Mouse (Mus musculus): ENCODE data around the gene Klrb1a. TPM values are rescaled to one million over a fixed set of nuclear protein-coding genes. Genes with fewer than 3 reads are reported as not detected.
"Not testable (repeated sequence)": the region's sequence is repeated elsewhere in the genome, so short reads cannot be mapped to it uniquely, and the experiment has no call there.

The Klrb1a gene
- polyA plus RNA-seq (2012; rRNA removed) (not detected in 2 replicates), polyA plus RNA-seq (2014; fragmentation: Nextera tagmentation; extraction: Ambion mirVana) (not detected in 2 replicates)

GRCm38 (mm10) chr6:128623433-128623832 lies at the start of gene Klrb1a:
Gene Klrb1a, minus strand, starts transcription at chr6:128623533.
- DNase-seq (ENCODE audit: low spot score); H3K4me1 ChIP-seq (ENCODE audit: control insufficient read depth, insufficient read depth, low read length); H3K4me3 ChIP-seq (replicated peaks; ENCODE audit: low read length); ATAC-seq (ENCODE audit: low FRiP score, low read depth); H3K9me3 ChIP-seq (ENCODE audit: control insufficient read depth, low read length); H3K36me3 ChIP-seq (ENCODE audit: control insufficient read depth, insufficient read depth, low read length); H3K4me2 ChIP-seq (replicated peaks; ENCODE audit: low read depth, low read length, severe bottlenecking); H3K27ac ChIP-seq (replicated peaks; ENCODE audit: low read depth, low read length); H3K27me3 ChIP-seq (ENCODE audit: control insufficient read depth, insufficient read depth, low read length); H3K9ac ChIP-seq (ENCODE audit: low read depth, low read length, severe bottlenecking): not testable (repeated sequence)
- WGBS, result 84% methylated on average over 5 of the region's 5 CpGs

- Histone ChIP-seq H3K27me3 (ENCODE audit: control insufficient read depth, insufficient read depth, low read length) (no peaks in the 10 kb centered on the region), H3K9me3 (ENCODE audit: control insufficient read depth, low read length) (no peaks in the 10 kb centered on the region), H3K27ac (replicated peaks; ENCODE audit: low read depth, low read length) (no peak overlapping the region), H3K36me3 (ENCODE audit: control insufficient read depth, insufficient read depth, low read length) (no peaks in the 10 kb centered on the region), H3K4me1 (ENCODE audit: control insufficient read depth, insufficient read depth, low read length) (no peaks in the 10 kb centered on the region), H3K4me3 (replicated peaks; ENCODE audit: low read length) (no peak overlapping the region), H3K4me2 (replicated peaks; ENCODE audit: low read depth, low read length, severe bottlenecking) (no peak overlapping the region), H3K9ac (ENCODE audit: low read depth, low read length, severe bottlenecking) (no peak overlapping the region)
- no peak for TF ChIP-seq POLR2A (IDR thresholded peaks at IDR 0.05; ENCODE audit: borderline replicate concordance, extremely low read depth, insufficient read depth, insufficient read length)
- WGBS, result 47% methylated on average over 4 of the region's 4 CpGs
- no peak for DNase-seq (ENCODE audit: low spot score)
- ATAC-seq (ENCODE audit: low FRiP score, low read depth), result no peak
These were observed 46.6 kb upstream of the Klrb1a start for GRCm38 (mm10) chr6:128669936-128670335.

GRCm38 (mm10) chr6:128662206-128662605 lies 38.9 kb upstream of the Klrb1a start, which contains the start of gene Clec2h:
Gene Clec2h, plus strand, starts transcription at chr6:128662385.
- WGBS, result 7% methylated on average over 1 of the region's 1 CpGs

GRCm38 (mm10) chr6:128661249-128661648 lies 37.9 kb upstream of the Klrb1a start:
- H3K4me2 ChIP-seq (replicated peaks; ENCODE audit: low read depth, low read length, severe bottlenecking), result no peak overlapping the region
- no peaks in the 10 kb centered on the region for H3K9me3 ChIP-seq (ENCODE audit: control insufficient read depth, low read length)
- 88% methylated on average over 1 of the region's 1 CpGs for WGBS
- no peaks in the 10 kb centered on the region for H3K4me1 ChIP-seq (ENCODE audit: control insufficient read depth, insufficient read depth, low read length)
- no peak overlapping the region for H3K9ac ChIP-seq (ENCODE audit: low read depth, low read length, severe bottlenecking)
- ATAC-seq (ENCODE audit: low FRiP score, low read depth) (no peak), DNase-seq (ENCODE audit: low spot score) (no peak)
- no peaks in the 10 kb centered on the region for H3K27me3 ChIP-seq (ENCODE audit: control insufficient read depth, insufficient read depth, low read length)
- H3K27ac ChIP-seq (replicated peaks; ENCODE audit: low read depth, low read length), result no peak overlapping the region
- no peak for TF ChIP-seq POLR2A (IDR thresholded peaks at IDR 0.05; ENCODE audit: borderline replicate concordance, extremely low read depth, insufficient read depth, insufficient read length)
- no peak overlapping the region for H3K4me3 ChIP-seq (replicated peaks; ENCODE audit: low read length)
- H3K36me3 ChIP-seq (ENCODE audit: control insufficient read depth, insufficient read depth, low read length), result no peaks in the 10 kb centered on the region

More at GRCm38 (mm10) chr6:128662206-128662605, 38.9 kb upstream of the Klrb1a start, which contains the start of gene Clec2h:
- Histone ChIP-seq H3K4me3 (replicated peaks; ENCODE audit: low read length) (no peak within 1 kb of the TSS), H3K27me3 (ENCODE audit: control insufficient read depth, insufficient read depth, low read length) (no peaks in the 10 kb centered on the region), H3K4me2 (replicated peaks; ENCODE audit: low read depth, low read length, severe bottlenecking) (no peak within 1 kb of the TSS), H3K9ac (ENCODE audit: low read depth, low read length, severe bottlenecking) (no peak within 1 kb of the TSS), H3K36me3 (ENCODE audit: control insufficient read depth, insufficient read depth, low read length) (no peaks in the 10 kb centered on the region), H3K4me1 (ENCODE audit: control insufficient read depth, insufficient read depth, low read length) (no peaks in the 10 kb centered on the region), H3K9me3 (ENCODE audit: control insufficient read depth, low read length) (no peaks in the 10 kb centered on the region), H3K27ac (replicated peaks; ENCODE audit: low read depth, low read length) (no peak within 1 kb of the TSS)
- ATAC-seq (ENCODE audit: low FRiP score, low read depth) (no peak), DNase-seq (ENCODE audit: low spot score) (no peak)
- no peak for TF ChIP-seq POLR2A (IDR thresholded peaks at IDR 0.05; ENCODE audit: borderline replicate concordance, extremely low read depth, insufficient read depth, insufficient read length)

GRCm38 (mm10) chr6:128652938-128653337 lies 29.6 kb upstream of the Klrb1a start:
- Histone ChIP-seq H3K4me3 (replicated peaks; ENCODE audit: low read length) (no peak overlapping the region), H3K9ac (ENCODE audit: low read depth, low read length, severe bottlenecking) (no peak overlapping the region), H3K27me3 (ENCODE audit: control insufficient read depth, insufficient read depth, low read length) (no peaks in the 10 kb centered on the region), H3K4me1 (ENCODE audit: control insufficient read depth, insufficient read depth, low read length) (no peaks in the 10 kb centered on the region), H3K36me3 (ENCODE audit: control insufficient read depth, insufficient read depth, low read length) (no peaks in the 10 kb centered on the region), H3K27ac (replicated peaks; ENCODE audit: low read depth, low read length) (no peak overlapping the region), H3K9me3 (ENCODE audit: control insufficient read depth, low read length) (no peaks in the 10 kb centered on the region), H3K4me2 (replicated peaks; ENCODE audit: low read depth, low read length, severe bottlenecking) (no peak overlapping the region)
- WGBS, result 94% methylated on average over 1 of the region's 1 CpGs
- no peak for ATAC-seq (ENCODE audit: low FRiP score, low read depth)
- no peak for DNase-seq (ENCODE audit: low spot score)
- TF ChIP-seq POLR2A (IDR thresholded peaks at IDR 0.05; ENCODE audit: borderline replicate concordance, extremely low read depth, insufficient read depth, insufficient read length), result no peak

- not testable (repeated sequence) for H3K27ac ChIP-seq (replicated peaks; ENCODE audit: low read depth, low read length); H3K27me3 ChIP-seq (ENCODE audit: control insufficient read depth, insufficient read depth, low read length); H3K36me3 ChIP-seq (ENCODE audit: control insufficient read depth, insufficient read depth, low read length); H3K4me3 ChIP-seq (replicated peaks; ENCODE audit: low read length); H3K4me1 ChIP-seq (ENCODE audit: control insufficient read depth, insufficient read depth, low read length); H3K4me2 ChIP-seq (replicated peaks; ENCODE audit: low read depth, low read length, severe bottlenecking); DNase-seq (ENCODE audit: low spot score); H3K9ac ChIP-seq (ENCODE audit: low read depth, low read length, severe bottlenecking); ATAC-seq (ENCODE audit: low FRiP score, low read depth); H3K9me3 ChIP-seq (ENCODE audit: control insufficient read depth, low read length)
- WGBS, result 87% methylated on average over 4 of the region's 7 CpGs
These were observed 27.5 kb upstream of the Klrb1a start for GRCm38 (mm10) chr6:128650827-128651226.
